Mouse (Mus musculus) layer of hippocampus, postnatal 25 days (tissue): ENCODE measurements at regions not wholly inside any gene's neighbourhood (a gene's known extent, or its start where the extent isn't known, plus 50 kb on each side); places are given as distances from the start of the nearest gene placed in this dataset.

Experiments
- DNase-seq, 2 experiments: peaks; one replicate each; pipeline ENCODE4 v3.0.0; 2022; ENCODE audit warnings: mixed read lengths in 2 of 2, low spot score in 1 of 2; ENCODE audit errors: extremely low spot score in 1 of 2

- no peak for DNase-seq
Observed at GRCm38 (mm10) chr14:86443921-86444835, 696.9 kb downstream of the Diaph3 start.

GRCm38 (mm10) chr14:86441895-86442679 is 698.9 kb downstream of the Diaph3 start:
- no peak for DNase-seq

GRCm38 (mm10) chr14:86437383-86437782 is 703.7 kb downstream of the Diaph3 start:
- no peak for DNase-seq

GRCm38 (mm10) chr14:86435345-86435744 is 705.7 kb downstream of the Diaph3 start:
- DNase-seq, result no peak

- no peak for DNase-seq
Observed at GRCm38 (mm10) chr14:86431215-86431816, 709.7 kb downstream of the Diaph3 start.

- no peak for DNase-seq
Observed at GRCm38 (mm10) chr14:86421881-86422280, 719.2 kb downstream of the Diaph3 start.

GRCm38 (mm10) chr14:86419959-86420598 is 721.0 kb downstream of the Diaph3 start:
- DNase-seq, result no peak

GRCm38 (mm10) chr14:86396876-86397275 is 744.2 kb downstream of the Diaph3 start:
- no peak for DNase-seq

- DNase-seq, result no peak
Observed at GRCm38 (mm10) chr14:86395951-86396361, 745.1 kb downstream of the Diaph3 start.

- no peak for DNase-seq
Observed at GRCm38 (mm10) chr14:86395531-86395930, 745.5 kb downstream of the Diaph3 start.

- no peak for DNase-seq
Observed at GRCm38 (mm10) chr14:86395068-86395467, 746.0 kb downstream of the Diaph3 start.

- DNase-seq, result no peak
Observed at GRCm38 (mm10) chr14:86385136-86385535, 755.9 kb downstream of the Diaph3 start.

GRCm38 (mm10) chr14:86365032-86365431 is 776.0 kb downstream of the Diaph3 start:
- no peak for DNase-seq

GRCm38 (mm10) chr14:86360423-86361059 is 780.5 kb downstream of the Diaph3 start:
- DNase-seq, result no peak

GRCm38 (mm10) chr14:86358584-86358983 is 782.5 kb downstream of the Diaph3 start:
- DNase-seq, result no peak

- no peak for DNase-seq
Observed at GRCm38 (mm10) chr14:86350526-86350925, 790.5 kb downstream of the Diaph3 start.

- no peak for DNase-seq
Observed at GRCm38 (mm10) chr14:86339007-86339406, 802.0 kb downstream of the Diaph3 start.

- DNase-seq, result no peak
Observed at GRCm38 (mm10) chr14:86337052-86337451, 804.0 kb downstream of the Diaph3 start.

GRCm38 (mm10) chr14:86335284-86335683 is 805.8 kb downstream of the Diaph3 start:
- DNase-seq, result no peak

GRCm38 (mm10) chr14:86329176-86329575 is 811.9 kb downstream of the Diaph3 start:
- no peak for DNase-seq
